Mouse (Mus musculus): ENCODE measurements at regions not wholly inside any gene's neighbourhood (a gene's known extent, or its start where the extent isn't known, plus 50 kb on each side); places are given as distances from the start of the nearest gene placed in this dataset.

- no peaks in the 10 kb centered on the region for H3K4me1 ChIP-seq (ENCODE audit: control insufficient read depth, insufficient read depth, low read length)
- no peak overlapping the region for H3K27ac ChIP-seq (ENCODE audit: insufficient read depth, low read length)
- no peak overlapping the region for H3K4me3 ChIP-seq (ENCODE audit: insufficient read depth, low read length)
- TF ChIP-seq CTCF (IDR thresholded peaks at IDR 0.05; ENCODE audit: borderline replicate concordance, insufficient read depth, low read length) (no peak), POLR2A (IDR thresholded peaks at IDR 0.05; ENCODE audit: low read depth, low read length) (no peak)
These were observed 280.1 kb downstream of the Inhba start for GRCm38 (mm10) chr13:16291661-16292291.

- no peak for TF ChIP-seq POLR2A (IDR thresholded peaks at IDR 0.05; ENCODE audit: low read depth, low read length)
- no peak for TF ChIP-seq CTCF (IDR thresholded peaks at IDR 0.05; ENCODE audit: borderline replicate concordance, insufficient read depth, low read length)
These were observed 288.1 kb downstream of the Inhba start for GRCm38 (mm10) chr13:16299756-16300155.

GRCm38 (mm10) chr13:16314669-16315068 lies 303.0 kb downstream of the Inhba start:
- H3K4me3 ChIP-seq (ENCODE audit: insufficient read depth, low read length): no peak overlapping the region
- TF ChIP-seq POLR2A (IDR thresholded peaks at IDR 0.05; ENCODE audit: low read depth, low read length) (no peak), CTCF (IDR thresholded peaks at IDR 0.05; ENCODE audit: borderline replicate concordance, insufficient read depth, low read length) (no peak)

More at GRCm38 (mm10) chr13:16299756-16300155, 288.1 kb downstream of the Inhba start:
- H3K4me1 ChIP-seq (ENCODE audit: control insufficient read depth, insufficient read depth, low read length): peaks cover 2% of the 10 kb centered on the region
- no peak overlapping the region for H3K4me3 ChIP-seq (ENCODE audit: insufficient read depth, low read length)
- H3K27ac ChIP-seq (ENCODE audit: insufficient read depth, low read length): peak overlapping the region; percentile 91

GRCm38 (mm10) chr13:16315689-16316088 lies 304.0 kb downstream of the Inhba start:
- Histone ChIP-seq H3K4me3 (ENCODE audit: insufficient read depth, low read length) (no peak overlapping the region), H3K4me1 (ENCODE audit: control insufficient read depth, insufficient read depth, low read length) (no peaks in the 10 kb centered on the region), H3K27ac (ENCODE audit: insufficient read depth, low read length) (no peak overlapping the region)
- no peak for TF ChIP-seq POLR2A (IDR thresholded peaks at IDR 0.05; ENCODE audit: low read depth, low read length)
- TF ChIP-seq CTCF (IDR thresholded peaks at IDR 0.05; ENCODE audit: borderline replicate concordance, insufficient read depth, low read length): no peak

More at GRCm38 (mm10) chr13:16314669-16315068, 303.0 kb downstream of the Inhba start:
- Histone ChIP-seq H3K4me1 (ENCODE audit: control insufficient read depth, insufficient read depth, low read length) (no peaks in the 10 kb centered on the region), H3K27ac (ENCODE audit: insufficient read depth, low read length) (no peak overlapping the region)

GRCm38 (mm10) chr13:16316581-16316980 lies 304.9 kb downstream of the Inhba start:
- no peaks in the 10 kb centered on the region for H3K4me1 ChIP-seq (ENCODE audit: control insufficient read depth, insufficient read depth, low read length)
- no peak overlapping the region for H3K4me3 ChIP-seq (ENCODE audit: insufficient read depth, low read length)
- TF ChIP-seq CTCF (IDR thresholded peaks at IDR 0.05; ENCODE audit: borderline replicate concordance, insufficient read depth, low read length) (no peak), POLR2A (IDR thresholded peaks at IDR 0.05; ENCODE audit: low read depth, low read length) (no peak)
- H3K27ac ChIP-seq (ENCODE audit: insufficient read depth, low read length): no peak overlapping the region

- TF ChIP-seq POLR2A (IDR thresholded peaks at IDR 0.05; ENCODE audit: low read depth, low read length) (no peak), CTCF (IDR thresholded peaks at IDR 0.05; ENCODE audit: borderline replicate concordance, insufficient read depth, low read length) (no peak)
- Histone ChIP-seq H3K27ac (ENCODE audit: insufficient read depth, low read length) (no peak overlapping the region), H3K4me3 (ENCODE audit: insufficient read depth, low read length) (no peak overlapping the region), H3K4me1 (ENCODE audit: control insufficient read depth, insufficient read depth, low read length) (no peaks in the 10 kb centered on the region)
These were observed 305.8 kb downstream of the Inhba start for GRCm38 (mm10) chr13:16317412-16317811.

GRCm38 (mm10) chr13:16320392-16320791 lies 308.7 kb downstream of the Inhba start:
- no peaks in the 10 kb centered on the region for H3K4me1 ChIP-seq (ENCODE audit: control insufficient read depth, insufficient read depth, low read length)
- no peak overlapping the region for H3K27ac ChIP-seq (ENCODE audit: insufficient read depth, low read length)
- no peak overlapping the region for H3K4me3 ChIP-seq (ENCODE audit: insufficient read depth, low read length)
- TF ChIP-seq CTCF (IDR thresholded peaks at IDR 0.05; ENCODE audit: borderline replicate concordance, insufficient read depth, low read length): no peak
- no peak for TF ChIP-seq POLR2A (IDR thresholded peaks at IDR 0.05; ENCODE audit: low read depth, low read length)

GRCm38 (mm10) chr13:16325661-16326060 lies 314.0 kb downstream of the Inhba start:
- TF ChIP-seq POLR2A (IDR thresholded peaks at IDR 0.05; ENCODE audit: low read depth, low read length) (no peak), CTCF (IDR thresholded peaks at IDR 0.05; ENCODE audit: borderline replicate concordance, insufficient read depth, low read length) (no peak)

GRCm38 (mm10) chr13:16341727-16342126 lies 330.1 kb downstream of the Inhba start:
- Histone ChIP-seq H3K4me1 (ENCODE audit: control insufficient read depth, insufficient read depth, low read length) (no peaks in the 10 kb centered on the region), H3K4me3 (ENCODE audit: insufficient read depth, low read length) (no peak overlapping the region), H3K27ac (ENCODE audit: insufficient read depth, low read length) (no peak overlapping the region)
- no peak for TF ChIP-seq POLR2A (IDR thresholded peaks at IDR 0.05; ENCODE audit: low read depth, low read length)
- no peak for TF ChIP-seq CTCF (IDR thresholded peaks at IDR 0.05; ENCODE audit: borderline replicate concordance, insufficient read depth, low read length)

More at GRCm38 (mm10) chr13:16325661-16326060, 314.0 kb downstream of the Inhba start:
- no peak overlapping the region for H3K27ac ChIP-seq (ENCODE audit: insufficient read depth, low read length)
- no peaks in the 10 kb centered on the region for H3K4me1 ChIP-seq (ENCODE audit: control insufficient read depth, insufficient read depth, low read length)
- no peak overlapping the region for H3K4me3 ChIP-seq (ENCODE audit: insufficient read depth, low read length)

- TF ChIP-seq POLR2A (IDR thresholded peaks at IDR 0.05; ENCODE audit: low read depth, low read length): no peak
- TF ChIP-seq CTCF (IDR thresholded peaks at IDR 0.05; ENCODE audit: borderline replicate concordance, insufficient read depth, low read length): no peak
- Histone ChIP-seq H3K4me1 (ENCODE audit: control insufficient read depth, insufficient read depth, low read length) (no peaks in the 10 kb centered on the region), H3K27ac (ENCODE audit: insufficient read depth, low read length) (no peak overlapping the region), H3K4me3 (ENCODE audit: insufficient read depth, low read length) (no peak overlapping the region)
These were observed 330.5 kb downstream of the Inhba start for GRCm38 (mm10) chr13:16342171-16342570.
